Mouse (Mus musculus) forebrain, embryonic 15.5 days (tissue): ENCODE measurements around the gene Macrod1. TPM values are rescaled to one million over a fixed set of nuclear protein-coding genes. Genes with fewer than 3 reads are reported as not detected.
"Not testable (repeated sequence)": the region's sequence is repeated elsewhere in the genome, so short reads cannot be mapped to it uniquely, and the experiment has no call there.

Experiments used
- ATAC-seq: fragments of 200-750 bp; cut with Nextera tagmentation; replicated peaks from 2 replicates; pipeline ENCODE4 v1.8.0; 2017; ENCODE audit warnings: mild to moderate bottlenecking, moderate TSS enrichment, moderate library complexity
- H3K27ac ChIP-seq: fragments of 300-500 bp; sonication (generic); replicated peaks from 2 replicates; pipeline ENCODE4 v1.5.1; 2015; ENCODE audit warnings: mild to moderate bottlenecking, inconsistent platforms
- H3K27me3 ChIP-seq: fragments of 300-500 bp; sonication (generic); 2 replicates; pipeline ENCODE4 v1.6.1; 2015; ENCODE audit warnings: inconsistent platforms
- H3K36me3 ChIP-seq: fragments of 300-500 bp; sonication (generic); 2 replicates; pipeline ENCODE4 v1.6.1; 2015; ENCODE audit warnings: mild to moderate bottlenecking, inconsistent platforms
- H3K4me1 ChIP-seq: fragments of 300-500 bp; sonication (generic); 2 replicates; pipeline ENCODE4 v1.6.1; 2015; ENCODE audit warnings: inconsistent platforms
- H3K4me2 ChIP-seq: fragments of 300-500 bp; sonication (generic); replicated peaks from 2 replicates; pipeline ENCODE4 v1.6.1; 2015; ENCODE audit warnings: mild to moderate bottlenecking, inconsistent platforms
- H3K4me3 ChIP-seq: fragments of 300-500 bp; sonication (generic); 2 replicates; pipeline ENCODE4 v1.5.1; 2015; ENCODE audit warnings: mild to moderate bottlenecking, inconsistent platforms
- H3K9ac ChIP-seq: fragments of 300-500 bp; sonication (generic); replicated peaks from 2 replicates; pipeline ENCODE4 v1.6.1; 2015; ENCODE audit warnings: mild to moderate bottlenecking, inconsistent platforms
- H3K9me3 ChIP-seq: fragments of 300-500 bp; sonication (generic); 2 replicates; pipeline ENCODE4 v1.6.1; 2016; ENCODE audit warnings: inconsistent platforms
- WGBS: fragments of 180-500 bp; shearing (Covaris S2); methylation state at CpG from one replicate; pipeline ENCODE4 v1.1.7; 2015; ENCODE audit warnings: mixed read lengths; 5-methylcytosine and 5-hydroxymethylcytosine counted together
- polyA plus RNA-seq: library from polyadenylated mRNA; unstranded; fragments of >200 nt; fragmentation: Nextera tagmentation; extraction: Ambion mirVana; gene quantifications from 2 replicates; pipeline ENCODE4 v1.2.1, GENCODE M21; 2015

Macrod1 gene
- polyA plus RNA-seq, 1 experiment from 2014 or later = 6.0 TPM

DNA sequence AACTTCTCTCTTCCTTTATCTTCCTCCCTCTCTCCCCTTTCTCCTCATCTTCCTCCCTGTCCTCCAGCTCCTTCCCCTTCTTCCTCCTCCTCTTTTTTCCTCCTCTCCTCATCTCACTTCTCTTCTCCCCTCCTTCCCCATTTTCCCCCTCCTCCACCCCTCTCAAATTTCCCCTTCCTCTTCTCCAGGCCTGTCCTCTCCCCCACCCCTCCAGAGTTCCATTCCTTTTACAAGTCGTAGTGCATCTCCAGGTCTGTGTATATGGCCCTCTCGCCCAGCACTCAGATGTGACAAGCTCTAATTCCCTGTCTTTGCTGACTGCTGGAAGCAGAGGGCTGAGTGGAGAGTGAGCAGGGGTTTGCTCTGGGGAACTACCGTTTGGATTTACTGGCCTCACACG, 14.2 kb downstream of the Macrod1 start:
- H3K4me2 ChIP-seq = 0 out of 2 replicates have a peak overlapping the region, but pooled peaks have one; percentile 34
- no peak overlapping the region for H3K27ac ChIP-seq
- no peaks in the 10 kb centered on the region for H3K36me3 ChIP-seq
- H3K4me1 ChIP-seq = peaks cover 78% of the 10 kb centered on the region
- 20% methylated on average over 4 of the region's 4 CpGs for whole genome bisulfite sequencing
- H3K9me3 ChIP-seq = no peaks in the 10 kb centered on the region
- no peaks in the 10 kb centered on the region for H3K27me3 ChIP-seq
- no peak overlapping the region for H3K4me3 ChIP-seq
- H3K9ac ChIP-seq = peak overlapping the region; percentile 43; the same call in 1 of the 2 replicates
- no peak for ATAC-seq

DNA sequence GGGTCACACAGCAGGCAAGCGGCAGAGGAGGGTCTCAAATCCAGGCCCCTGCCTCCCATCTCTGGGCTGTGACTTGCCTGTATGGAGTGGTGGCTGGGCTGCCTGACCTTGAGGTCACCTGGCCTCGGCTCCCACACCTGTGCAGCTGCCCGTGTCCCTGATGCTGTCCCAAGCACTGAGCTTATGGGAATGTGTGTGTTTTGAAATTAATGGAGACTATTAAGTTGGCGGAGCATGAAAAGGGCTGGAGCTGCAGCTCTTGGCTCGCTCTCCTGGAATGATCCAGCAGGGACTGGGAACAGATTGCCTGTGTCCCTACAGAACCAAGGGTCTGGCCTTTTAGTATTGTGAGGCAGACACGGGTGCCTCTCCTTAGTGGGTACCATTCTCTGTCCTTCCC, 15.6 kb downstream of the Macrod1 start:
- H3K9me3 ChIP-seq = no peaks in the 10 kb centered on the region
- 55% methylated on average over 6 of the region's 6 CpGs for WGBS
- H3K4me2 ChIP-seq = no peak overlapping the region
- no peaks in the 10 kb centered on the region for H3K36me3 ChIP-seq
- H3K27ac ChIP-seq = 0 out of 2 replicates have a peak overlapping the region, but pooled peaks have one; percentile 6
- no peaks in the 10 kb centered on the region for H3K27me3 ChIP-seq
- no peak overlapping the region for H3K9ac ChIP-seq
- H3K4me3 ChIP-seq = no peak overlapping the region
- peaks cover 63% of the 10 kb centered on the region for H3K4me1 ChIP-seq
- ATAC-seq = no peak

DNA sequence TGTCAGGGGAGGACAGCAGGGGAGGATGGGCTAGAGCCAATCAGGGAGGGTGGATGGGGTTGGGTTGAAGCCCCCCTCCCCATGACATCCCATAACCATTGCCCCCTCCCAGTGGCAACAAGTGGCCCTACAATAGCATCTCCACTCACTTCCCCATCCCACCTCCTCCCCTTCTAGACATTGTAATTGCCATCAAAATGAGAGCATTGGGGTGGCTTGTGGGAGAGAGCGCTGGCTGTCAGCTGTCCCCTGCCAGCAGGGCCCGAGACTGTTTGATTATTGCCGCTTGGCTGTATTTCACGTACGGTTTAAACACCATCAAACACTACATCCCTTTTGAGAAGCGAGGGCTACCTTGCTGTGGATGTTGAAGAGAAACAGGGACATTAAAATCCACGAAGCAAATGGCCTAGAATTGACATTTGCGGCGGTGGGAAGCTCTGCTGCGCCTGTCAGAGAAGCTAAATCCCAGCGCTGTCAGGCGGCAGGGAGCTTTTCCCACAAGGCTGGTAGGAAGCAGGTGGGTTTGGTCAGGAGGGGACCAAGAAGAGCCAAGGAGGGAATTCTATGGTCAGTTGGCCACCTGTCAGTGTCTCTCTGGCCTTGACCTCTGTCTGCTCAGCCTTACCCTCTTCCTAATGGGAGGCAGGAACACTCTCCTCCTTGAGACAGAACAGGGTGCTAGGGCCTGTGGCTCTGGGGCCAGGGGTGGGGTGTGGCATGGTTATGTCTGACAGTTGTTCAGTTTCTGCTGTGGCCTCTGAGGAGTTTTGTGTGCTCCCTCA, 17.6 kb downstream of the Macrod1 start:
- Histone ChIP-seq H3K4me3 (no peak overlapping the region), H3K4me2 (no peak overlapping the region), H3K36me3 (no peaks in the 10 kb centered on the region), H3K4me1 (peaks cover 44% of the 10 kb centered on the region), H3K27ac (peak overlapping the region; percentile 44; the same call in 1 of the 2 replicates), H3K9ac (no peak overlapping the region), H3K9me3 (no peaks in the 10 kb centered on the region), H3K27me3 (no peaks in the 10 kb centered on the region)
- no peak for ATAC-seq
- 31% methylated on average over 12 of the region's 12 CpGs for WGBS

DNA sequence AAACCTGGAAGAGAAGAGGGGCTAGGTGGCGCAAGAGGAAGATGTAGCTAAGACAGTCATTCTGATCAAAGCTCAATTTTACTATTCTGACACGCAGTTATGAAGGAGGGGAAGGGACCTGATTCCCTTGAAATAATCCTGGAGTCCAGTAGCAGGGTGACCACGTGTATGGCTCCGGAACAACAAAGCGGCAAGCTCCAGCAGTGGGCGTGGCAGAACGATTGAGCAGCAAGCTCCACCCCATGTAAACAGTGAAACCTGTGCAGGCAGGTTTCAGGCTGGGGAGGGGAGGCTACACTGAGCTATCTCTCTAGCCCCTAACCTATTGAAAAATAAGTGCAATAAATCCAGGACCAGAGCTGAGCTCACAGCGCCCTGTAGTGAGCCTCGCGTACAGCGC, 18.7 kb downstream of the Macrod1 start:
- not testable (repeated sequence) for H3K36me3 ChIP-seq, ATAC-seq, H3K4me3 ChIP-seq, H3K4me2 ChIP-seq, H3K27me3 ChIP-seq, H3K27ac ChIP-seq, H3K9ac ChIP-seq, H3K9me3 ChIP-seq
- WGBS = 83% methylated on average over 11 of the region's 11 CpGs
- H3K4me1 ChIP-seq = peaks cover 37% of the 10 kb centered on the region

DNA sequence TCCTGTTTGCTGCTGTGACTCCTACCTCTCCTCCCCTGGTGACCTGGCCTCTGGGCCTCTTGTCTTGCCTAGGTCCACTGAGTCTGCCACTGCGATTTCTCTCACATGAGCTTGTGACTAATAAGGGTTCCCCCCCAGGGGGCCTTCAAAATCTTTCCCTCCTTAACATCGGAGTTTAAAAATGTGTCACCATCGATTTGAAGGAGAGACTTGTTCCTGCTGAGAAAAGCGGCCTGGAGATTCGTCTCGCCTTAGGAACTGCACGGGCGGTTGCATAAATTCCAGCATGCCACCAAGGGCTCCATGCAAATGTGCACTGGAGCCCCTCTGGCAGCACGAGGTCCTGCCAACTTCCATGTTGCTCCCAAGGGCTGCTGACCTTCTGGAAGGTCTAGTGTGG, 21.1 kb downstream of the Macrod1 start:
- no peaks in the 10 kb centered on the region for H3K27me3 ChIP-seq
- ATAC-seq = no peak
- WGBS = 60% methylated on average over 9 of the region's 9 CpGs

DNA sequence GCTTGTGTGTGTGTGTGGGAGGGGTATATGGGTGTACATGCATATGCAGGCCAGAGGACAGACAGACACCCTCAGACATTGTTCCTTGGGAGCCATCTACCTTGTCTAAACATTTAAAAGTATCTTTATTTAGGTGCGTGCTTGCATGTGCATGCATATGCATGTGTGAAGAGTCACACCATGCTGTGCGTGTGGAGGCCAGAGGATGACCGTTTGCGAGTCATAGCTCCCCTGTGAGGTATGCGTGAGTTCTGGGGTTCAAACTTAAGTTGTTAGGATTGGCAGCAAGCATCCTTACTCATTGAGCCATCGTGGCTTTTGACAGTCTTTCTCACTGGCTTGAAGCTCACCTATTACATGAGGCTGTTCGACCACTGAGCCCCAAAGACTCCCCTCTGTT, 21.7 kb downstream of the Macrod1 start:
- Histone ChIP-seq H3K36me3 (no peaks in the 10 kb centered on the region), H3K4me2 (no peak overlapping the region), H3K9me3 (no peaks in the 10 kb centered on the region), H3K4me3 (no peak overlapping the region), H3K27me3 (no peaks in the 10 kb centered on the region), H3K9ac (no peak overlapping the region), H3K4me1 (peaks cover 25% of the 10 kb centered on the region), H3K27ac (no peak overlapping the region)
- WGBS = 90% methylated on average over 7 of the region's 7 CpGs
- no peak for ATAC-seq

More for the DNA sequence above, 21.1 kb downstream of the Macrod1 start:
- Histone ChIP-seq H3K36me3 (no peaks in the 10 kb centered on the region), H3K4me2 (no peak overlapping the region), H3K4me3 (no peak overlapping the region), H3K4me1 (peaks cover 24% of the 10 kb centered on the region), H3K9me3 (no peaks in the 10 kb centered on the region), H3K9ac (no peak overlapping the region), H3K27ac (no peak overlapping the region)

DNA sequence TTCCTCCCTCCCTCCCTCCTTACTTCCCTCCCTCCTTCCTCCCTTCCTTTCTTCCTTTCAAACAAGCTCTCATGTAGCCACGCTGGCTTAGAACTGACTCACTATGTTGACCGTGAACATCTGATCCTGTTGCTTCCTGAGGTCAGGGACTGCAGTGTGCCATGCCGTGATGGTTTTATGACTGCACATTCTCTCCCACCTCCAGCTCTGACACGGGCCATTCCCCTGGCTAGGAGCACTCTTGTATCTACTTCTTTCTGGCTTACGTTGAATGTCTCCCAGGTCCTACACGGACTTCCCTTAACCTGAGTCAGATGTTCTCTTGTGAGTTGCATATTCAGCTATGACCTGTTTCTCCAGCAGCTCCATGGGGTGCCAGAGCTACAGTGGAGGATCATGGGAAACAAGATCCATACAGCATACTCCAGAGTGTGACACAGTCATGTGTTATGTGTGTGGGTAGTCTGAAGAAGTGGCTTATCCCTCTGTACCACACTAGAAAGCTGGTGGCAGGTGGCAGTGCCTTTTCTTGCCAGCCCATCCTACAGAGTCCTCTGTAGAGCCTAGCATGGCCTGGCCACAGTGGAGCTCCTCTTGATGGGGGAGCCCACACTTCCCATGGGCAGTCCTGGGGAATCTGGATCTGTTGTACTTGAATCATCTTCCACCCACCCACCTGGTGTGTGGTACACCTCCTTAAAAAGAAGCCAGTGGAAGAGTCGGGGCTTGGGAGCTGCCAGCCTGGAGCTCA, 25.1 kb downstream of the Macrod1 start:
- Histone ChIP-seq H3K27ac (peak overlapping the region; percentile 79; the same call in 1 of the 2 replicates), H3K9ac (no peak overlapping the region), H3K4me1 (peaks cover 37% of the 10 kb centered on the region), H3K27me3 (no peaks in the 10 kb centered on the region), H3K9me3 (no peaks in the 10 kb centered on the region), H3K4me2 (no peak overlapping the region), H3K4me3 (no peak overlapping the region), H3K36me3 (no peaks in the 10 kb centered on the region)
- ATAC-seq = no peak
- WGBS = 82% methylated on average over 7 of the region's 7 CpGs

DNA sequence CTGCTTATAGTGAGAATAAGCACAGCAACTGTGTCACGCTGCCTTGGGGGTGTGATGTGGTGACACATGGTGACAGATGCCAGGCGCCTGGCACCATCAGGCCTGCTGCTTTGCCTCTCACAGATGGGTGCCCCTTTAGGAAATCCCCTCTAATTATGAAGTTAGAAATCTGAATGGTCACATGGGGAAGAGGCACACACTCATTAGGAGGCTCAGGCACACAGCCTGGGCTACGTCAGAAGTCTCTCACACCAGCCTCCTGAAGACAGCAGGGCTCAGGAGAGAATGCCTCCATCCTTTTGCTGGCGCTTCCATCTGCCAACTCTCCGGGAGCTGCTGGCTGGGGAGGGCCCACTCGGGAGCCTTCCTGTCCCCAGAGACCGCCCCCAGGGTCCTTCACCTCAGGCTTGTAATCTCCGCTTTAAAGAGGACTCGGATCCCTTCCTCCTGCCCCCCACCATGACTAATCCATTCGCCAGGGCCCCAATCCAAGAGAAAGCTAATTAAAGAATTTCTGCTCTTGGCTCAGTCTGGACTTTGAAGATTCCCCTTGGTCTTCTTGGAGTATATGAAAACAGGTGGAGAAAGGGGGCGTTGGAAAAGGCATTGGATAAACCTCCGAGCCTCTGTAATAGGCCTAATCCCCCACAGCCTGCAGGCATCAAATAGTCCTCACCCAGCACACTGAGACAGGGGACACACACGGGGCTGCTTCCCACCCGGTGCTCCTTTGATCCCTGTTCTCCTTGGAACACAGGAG, 26.6 kb downstream of the Macrod1 start:
- Histone ChIP-seq H3K27me3 (no peaks in the 10 kb centered on the region), H3K4me3 (no peak overlapping the region), H3K27ac (peak overlapping the region; percentile 79), H3K4me1 (peaks cover 47% of the 10 kb centered on the region), H3K9ac (no peak overlapping the region), H3K36me3 (no peaks in the 10 kb centered on the region), H3K4me2 (no peak overlapping the region), H3K9me3 (no peaks in the 10 kb centered on the region)
- ATAC-seq = peak; percentile 90
- 11% methylated on average over 14 of the region's 14 CpGs for WGBS

DNA sequence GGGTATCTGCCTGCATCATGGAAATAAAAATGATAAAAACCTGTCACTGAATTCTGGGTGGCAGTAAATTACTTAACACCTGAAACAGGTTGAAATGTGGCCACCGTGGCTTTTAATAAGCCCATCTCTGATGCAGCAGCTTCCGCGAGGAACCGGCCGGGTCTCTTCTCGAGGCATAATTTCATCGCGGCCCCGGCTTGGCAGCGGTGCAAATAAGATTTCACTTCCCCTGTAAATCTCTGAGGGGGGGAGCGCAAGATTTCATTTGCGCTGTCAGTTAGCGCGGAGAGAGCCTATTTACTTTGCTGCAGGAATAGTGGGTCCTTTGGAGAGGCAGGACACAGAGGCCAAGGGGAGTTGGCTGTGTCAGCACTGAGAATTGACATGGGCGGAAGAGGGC, 28.1 kb downstream of the Macrod1 start:
- Histone ChIP-seq H3K27me3 (no peaks in the 10 kb centered on the region), H3K4me2 (no peak overlapping the region), H3K9me3 (no peaks in the 10 kb centered on the region), H3K4me3 (no peak overlapping the region), H3K27ac (0 out of 2 replicates have a peak overlapping the region, but pooled peaks have one; percentile 12), H3K4me1 (peaks cover 62% of the 10 kb centered on the region), H3K36me3 (no peaks in the 10 kb centered on the region), H3K9ac (no peak overlapping the region)
- ATAC-seq = no peak
- WGBS = 33% methylated on average over 15 of the region's 15 CpGs

DNA sequence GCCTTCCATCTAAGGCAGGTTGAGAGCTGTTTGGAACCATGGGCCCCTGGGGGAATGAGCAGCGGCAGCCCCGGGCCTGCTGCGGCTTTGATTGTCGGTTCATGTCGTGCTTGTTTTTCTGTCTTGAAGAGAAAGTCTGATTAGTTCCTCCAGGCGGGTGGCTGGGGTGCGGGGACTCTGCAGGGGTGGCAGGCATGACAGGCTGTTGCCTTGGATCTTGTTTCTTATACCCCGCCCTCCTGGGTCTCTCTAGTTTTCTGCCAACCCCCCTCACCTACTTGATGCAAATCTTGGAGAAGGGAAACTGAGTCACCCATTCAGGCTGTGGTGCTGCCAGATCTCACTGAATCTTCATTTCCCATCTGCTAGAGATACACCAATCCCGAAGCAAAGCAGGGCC, 31.9 kb downstream of the Macrod1 start:
- H3K4me1 ChIP-seq = peaks cover 85% of the 10 kb centered on the region
- peak overlapping the region; percentile 92 for H3K27ac ChIP-seq
- H3K4me2 ChIP-seq = no peak overlapping the region
- no peak overlapping the region for H3K9ac ChIP-seq
- no peak for ATAC-seq
- no peaks in the 10 kb centered on the region for H3K36me3 ChIP-seq
- H3K4me3 ChIP-seq = no peak overlapping the region
- 12% methylated on average over 9 of the region's 9 CpGs for WGBS
- no peaks in the 10 kb centered on the region for H3K27me3 ChIP-seq
- no peaks in the 10 kb centered on the region for H3K9me3 ChIP-seq

DNA sequence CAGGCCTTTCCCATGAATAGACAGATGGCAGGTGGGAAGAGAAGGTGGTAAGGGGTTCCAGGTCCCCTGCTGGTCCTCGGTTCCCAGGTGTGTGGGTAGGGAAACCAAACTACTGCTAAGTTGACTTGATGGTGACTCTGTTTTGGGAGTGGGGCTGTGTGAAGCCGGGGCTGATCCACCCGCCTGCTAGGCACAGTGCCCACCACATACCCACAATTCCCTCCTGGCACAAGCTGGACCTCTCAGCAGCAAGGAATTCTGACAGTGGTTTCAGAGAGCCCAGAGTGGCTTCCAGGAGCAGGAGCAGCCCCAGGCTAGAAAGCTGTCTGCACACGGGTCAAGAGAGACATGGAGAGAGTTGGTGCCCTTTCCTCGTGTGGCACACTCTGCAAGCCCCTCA, 32.4 kb downstream of the Macrod1 start:
- no peaks in the 10 kb centered on the region for H3K9me3 ChIP-seq
- H3K9ac ChIP-seq = no peak overlapping the region

DNA sequence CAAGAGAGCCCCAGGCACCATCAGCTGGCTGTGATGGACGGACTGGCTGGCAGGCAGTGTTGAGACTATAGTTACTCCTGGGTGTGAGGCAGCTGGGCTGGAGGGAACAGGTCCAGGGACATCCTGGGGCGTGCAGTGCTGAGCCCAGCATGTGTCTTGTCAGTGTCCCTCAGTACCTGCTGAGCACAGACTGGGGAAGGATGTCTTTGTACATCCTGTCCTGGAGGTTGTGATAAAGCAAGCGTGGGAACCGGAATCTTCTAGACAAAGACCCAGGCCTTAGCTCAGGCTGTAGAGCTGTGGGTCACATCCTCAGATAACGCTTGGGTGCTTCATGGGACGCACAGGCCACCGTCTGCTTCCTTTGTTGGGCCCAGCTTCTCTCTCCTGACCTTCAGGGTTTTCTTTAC, 33.2 kb downstream of the Macrod1 start:
- ATAC-seq = 0 out of 2 replicates have a peak, but pooled peaks have one; percentile 9
- 37% methylated on average over 7 of the region's 7 CpGs for WGBS

More for the DNA sequence above, 32.4 kb downstream of the Macrod1 start:
- Histone ChIP-seq H3K27me3 (no peaks in the 10 kb centered on the region), H3K36me3 (no peaks in the 10 kb centered on the region), H3K4me2 (no peak overlapping the region), H3K4me1 (peaks cover 80% of the 10 kb centered on the region), H3K27ac (peak overlapping the region; percentile 92), H3K4me3 (no peak overlapping the region)
- 45% methylated on average over 5 of the region's 5 CpGs for WGBS
- no peak for ATAC-seq

More for the DNA sequence above, 33.2 kb downstream of the Macrod1 start:
- Histone ChIP-seq H3K9me3 (no peaks in the 10 kb centered on the region), H3K4me2 (no peak overlapping the region), H3K9ac (peak overlapping the region; percentile 27), H3K4me3 (no peak overlapping the region), H3K27me3 (no peaks in the 10 kb centered on the region), H3K27ac (peak overlapping the region; percentile 92), H3K4me1 (peaks cover 72% of the 10 kb centered on the region), H3K36me3 (no peaks in the 10 kb centered on the region)
